ENCODE assay signal across 22 mouse cellular contexts in genomic region chr19:57100753-57101446, GRCm38 (mm10).
A peak's percentile ranks its signal among the peaks of the same experiment; 100 is the strongest.
DNase-seq lines count a peak whose midpoint lies in the region; ATAC-seq and TF ChIP-seq lines count a peak whose summit lies in the region.
"Had no signal": no experiment of that assay in that cellular context is flagged by ENCODE, and none has a peak within 500 bp of the region (broad histone marks: within the 10 kb centered on the region; RNA-seq: fewer than 3 reads in every experiment).

No protein-coding gene starts in this region.

- H3K4me1 ChIP-seq in heart, embryonic 10.5 days, result peaks cover 45% of the 10 kb centered on the region
- peaks cover 33% of the 10 kb centered on the region for H3K4me1 ChIP-seq in heart, embryonic 11.5 days (ENCODE audit: control insufficient read depth, insufficient read depth, low read length)
- H3K4me1 ChIP-seq: forebrain, embryonic 15.5 days; midbrain, embryonic 13.5 days; neural tube, embryonic 13.5 days had no signal

- no peak overlapping the region for H3K9ac ChIP-seq in heart, embryonic 11.5 days (ENCODE audit: low read depth, low read length)
- H3K9ac ChIP-seq: forebrain, embryonic 15.5 days; liver, embryonic 12.5 days; liver, postnatal 0 days; midbrain, embryonic 13.5 days; neural tube, embryonic 13.5 days had no signal

- no peak for DNase-seq in gastrocnemius, adult 2 months
- DNase-seq in gastrocnemius, postnatal 14 days, result no peak
- no peak for DNase-seq in heart, embryonic 10.5 days (ENCODE audit: low spot score)
- DNase-seq in lung, postnatal 36 days, result peak; percentile 48
- no peak for DNase-seq in lung, adult 18-20 months
- DNase-seq in embryo, embryonic 10 days (ENCODE audit: low spot score), result no peak
- DNase-seq: adrenal gland, postnatal 10 days; cerebellum, adult 18-20 months; kidney, adult 9 months; kidney, postnatal 14 days; left cerebral cortex, postnatal 4 days; liver, postnatal 0 days; right cerebral cortex, postnatal 4 days had no signal

- no peaks in the 10 kb centered on the region; the same call in 1 of the 2 replicates for H3K36me3 ChIP-seq in heart, embryonic 10.5 days
- H3K36me3 ChIP-seq in heart, embryonic 11.5 days (ENCODE audit: control insufficient read depth, insufficient read depth, low read length), result no peaks in the 10 kb centered on the region
- H3K36me3 ChIP-seq: forebrain, embryonic 15.5 days; liver, embryonic 12.5 days; midbrain, embryonic 13.5 days; neural tube, embryonic 13.5 days had no signal

- no peaks in the 10 kb centered on the region for H3K9me3 ChIP-seq in heart, embryonic 10.5 days
- no peaks in the 10 kb centered on the region for H3K9me3 ChIP-seq in heart, embryonic 11.5 days (replicated peaks; ENCODE audit: control insufficient read depth, low read length)
- H3K9me3 ChIP-seq: forebrain, embryonic 15.5 days; liver, embryonic 12.5 days; midbrain, embryonic 13.5 days; neural tube, embryonic 13.5 days had no signal

- H3K4me3 ChIP-seq in gastrocnemius, adult 2 months, result no peak overlapping the region
- H3K4me3 ChIP-seq in heart, embryonic 10.5 days, result no peak overlapping the region
- H3K4me3 ChIP-seq in heart, embryonic 11.5 days (ENCODE audit: low read depth, low read length), result no peak overlapping the region
- H3K4me3 ChIP-seq: forebrain, embryonic 15.5 days; liver, embryonic 12.5 days; midbrain, embryonic 13.5 days; neural tube, embryonic 13.5 days had no signal

- no peak overlapping the region for H3K4me2 ChIP-seq in heart, embryonic 11.5 days
- H3K4me2 ChIP-seq: forebrain, embryonic 15.5 days; liver, embryonic 12.5 days; midbrain, embryonic 13.5 days; neural tube, embryonic 13.5 days had no signal

- H3K27ac ChIP-seq in gastrocnemius, adult 2 months, result peak overlapping the region; percentile 90
- 0 out of 2 replicates have a peak overlapping the region, but pooled peaks have one; percentile 47 for H3K27ac ChIP-seq in heart, embryonic 10.5 days
- H3K27ac ChIP-seq in heart, embryonic 11.5 days (ENCODE audit: low read depth, low read length), result no peak overlapping the region
- H3K27ac ChIP-seq: forebrain, embryonic 15.5 days; hindbrain, postnatal 0 days; liver, embryonic 12.5 days; macrophage; midbrain, embryonic 13.5 days; neural tube, embryonic 13.5 days had no signal

- TF ChIP-seq CTCF in gastrocnemius, adult 2 months (IDR thresholded peaks at IDR 0.05), result no peak

- H3K27me3 ChIP-seq in heart, embryonic 10.5 days (ENCODE audit: insufficient read depth, poor library complexity, severe bottlenecking), result no peaks in the 10 kb centered on the region
- H3K27me3 ChIP-seq in heart, embryonic 11.5 days (ENCODE audit: control insufficient read depth, insufficient read depth, low read length), result no peaks in the 10 kb centered on the region
- H3K27me3 ChIP-seq: forebrain, embryonic 15.5 days; liver, embryonic 12.5 days; midbrain, embryonic 13.5 days; neural tube, embryonic 13.5 days; Patski had no signal

- 93% methylated on average over 11 of the region's 11 CpGs for WGBS in heart, embryonic 10.5 days
- WGBS in heart, embryonic 11.5 days (ENCODE audit: insufficient replicate concordance), result 90% methylated on average over 11 of the region's 11 CpGs

- ATAC-seq in heart, embryonic 11.5 days (replicated peaks; ENCODE audit: insufficient number of reproducible peaks, low FRiP score, low TSS enrichment), result no peak
- ATAC-seq: forebrain, embryonic 15.5 days; hindbrain, postnatal 0 days; liver, embryonic 12.5 days; lung, postnatal 0 days; midbrain, embryonic 13.5 days; Patski had no signal

- intact Hi-C loops in gastrocnemius, adult 2 months (cut with DNase I), result no loop called here
- intact Hi-C loops in gastrocnemius, postnatal 14 days (cut with DNase I; ENCODE audit: low total_unique reads), result no loop called here
